In the genomic region with DNA sequence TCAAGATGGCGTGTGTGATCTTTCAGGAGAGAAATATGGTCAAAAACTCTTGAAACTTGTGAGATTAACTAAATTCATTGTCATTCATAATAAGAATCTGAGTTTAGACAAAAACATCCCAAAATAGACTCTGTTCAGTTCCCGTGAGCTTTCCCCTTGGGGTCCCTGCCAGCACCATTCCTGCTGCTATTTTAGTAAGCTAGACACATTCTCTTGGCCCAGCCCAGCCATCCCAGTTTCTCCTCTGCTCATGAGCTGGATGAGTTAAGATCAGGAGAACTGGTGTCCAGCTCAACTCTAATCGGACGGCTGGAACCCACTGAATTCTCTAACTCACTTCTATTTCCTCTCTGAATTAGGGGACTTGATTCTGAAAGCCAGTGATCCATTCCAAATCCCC, we compare ENCODE assay signal across 24 mouse cellular contexts. TPM values are rescaled to one million over a fixed set of nuclear protein-coding genes. Genes with fewer than 3 reads are reported as not detected.
A peak's percentile ranks its signal among the peaks of the same experiment; 100 is the strongest.
DNase-seq lines count a peak whose midpoint lies in the region; ATAC-seq and TF ChIP-seq lines count a peak whose summit lies in the region.
"Had no signal": no experiment of that assay in that cellular context is flagged by ENCODE, and none has a peak within 500 bp of the region (broad histone marks: within the 10 kb centered on the region; RNA-seq: fewer than 3 reads in every experiment).

No protein-coding gene starts in this region.

- no peak overlapping the region for H3K9ac ChIP-seq in heart, postnatal 0 days (replicated peaks; ENCODE audit: low read depth, low read length)
- H3K9ac ChIP-seq: embryonic facial prominence, embryonic 12.5 days; limb, embryonic 13.5 days; liver, embryonic 13.5 days had no signal

- H3K4me2 ChIP-seq in heart, postnatal 0 days (ENCODE audit: low read depth, low read length): no peak overlapping the region
- H3K4me2 ChIP-seq: embryonic facial prominence, embryonic 12.5 days; limb, embryonic 13.5 days; liver, embryonic 13.5 days; midbrain, embryonic 11.5 days had no signal

- 35% methylated on average over 4 of the region's 4 CpGs for WGBS in heart, postnatal 0 days
- WGBS in cerebellum, adult 2 months: 75% methylated on average over 4 of the region's 4 CpGs

- TF ChIP-seq EP300 in heart, postnatal 0 days (IDR thresholded peaks at IDR 0.05; ENCODE audit: low read depth): no peak

- no peaks in the 10 kb centered on the region for H3K9me3 ChIP-seq in heart, postnatal 0 days (replicated peaks; ENCODE audit: control insufficient read depth, low read length)
- H3K9me3 ChIP-seq: embryonic facial prominence, embryonic 12.5 days; limb, embryonic 13.5 days; liver, embryonic 13.5 days had no signal

- H3K4me1 ChIP-seq in heart, postnatal 0 days (ENCODE audit: control insufficient read depth, insufficient read depth): peaks cover 28% of the 10 kb centered on the region
- H3K4me1 ChIP-seq in cerebellum, adult 2 months (ENCODE audit: control insufficient read depth, insufficient read depth, low read length): no peaks in the 10 kb centered on the region
- H3K4me1 ChIP-seq: embryonic facial prominence, embryonic 12.5 days; liver, embryonic 13.5 days had no signal

- ATAC-seq in heart, postnatal 0 days (ENCODE audit: insufficient read depth, low read depth): no peak
- ATAC-seq: forebrain, embryonic 16.5 days had no signal

- H3K27me3 ChIP-seq in heart, postnatal 0 days (ENCODE audit: control insufficient read depth, insufficient read depth, low read length): no peaks in the 10 kb centered on the region
- no peaks in the 10 kb centered on the region for H3K27me3 ChIP-seq in cerebellum, adult 2 months (ENCODE audit: control insufficient read depth, insufficient read depth, low read length)
- H3K27me3 ChIP-seq: embryonic facial prominence, embryonic 12.5 days; limb, embryonic 13.5 days; liver, embryonic 13.5 days had no signal

- TF ChIP-seq POLR2A in cerebellum, adult 2 months (IDR thresholded peaks at IDR 0.05; ENCODE audit: borderline replicate concordance, insufficient read depth, low read length): no peak

- no peak overlapping the region for H3K4me3 ChIP-seq in heart, postnatal 0 days (ENCODE audit: low read depth, low read length)
- H3K4me3 ChIP-seq in cerebellum, adult 2 months (replicated peaks; ENCODE audit: insufficient read depth, low read depth, low read length): no peak overlapping the region
- H3K4me3 ChIP-seq: embryonic facial prominence, embryonic 12.5 days; limb, embryonic 13.5 days; liver, embryonic 13.5 days had no signal

- peak overlapping the region; percentile 73 for H3K27ac ChIP-seq in heart, postnatal 0 days (ENCODE audit: low read depth)
- H3K27ac ChIP-seq in cerebellum, adult 2 months (ENCODE audit: insufficient read depth, low read length): no peak overlapping the region
- H3K27ac ChIP-seq: embryonic facial prominence, embryonic 12.5 days; limb, embryonic 13.5 days; liver, embryonic 13.5 days had no signal

- TF ChIP-seq CTCF in heart, postnatal 0 days (IDR thresholded peaks at IDR 0.05; ENCODE audit: low read depth): no peak
- TF ChIP-seq CTCF in cerebellum, adult 2 months (IDR thresholded peaks at IDR 0.05; ENCODE audit: borderline replicate concordance, insufficient read depth, low read depth, low read length): no peak

- no peaks in the 10 kb centered on the region for H3K36me3 ChIP-seq in heart, postnatal 0 days (replicated peaks; ENCODE audit: control insufficient read depth, insufficient read depth, low read length)
- H3K36me3 ChIP-seq: embryonic facial prominence, embryonic 12.5 days; limb, embryonic 13.5 days had no signal

- peak; percentile 34 for DNase-seq in NIH3T3 (ENCODE audit: low read depth)
- peak; percentile 28 to 61 for DNase-seq in gastrocnemius, adult 8-10 months (ENCODE audit: low spot score in 2 of 2)
- peak; percentile 42 to 71 for DNase-seq in heart, adult 9 months (ENCODE audit: low spot score in 2 of 2)
- peak; percentile 80 for DNase-seq in heart, postnatal 0 days (ENCODE audit: low spot score)
- DNase-seq in yolk sac, embryonic 10.5 days (ENCODE audit: low spot score): no peak
- DNase-seq in layer of hippocampus, postnatal 25 days (ENCODE audit: extremely low spot score in 1 of 2, low spot score in 1 of 2): no peak
- DNase-seq in adrenal gland, postnatal 14 days: no peak
- DNase-seq in cerebellum, adult 2 months: no peak
- DNase-seq: cerebellum, postnatal 10 days; kidney, adult 2 months; kidney, postnatal 14 days; layer of hippocampus, postnatal 36 days; liver, embryonic 13.5 days; retina, postnatal 1 day; thymus, postnatal 25 days had no signal

RNA-seq across cellular contexts. Expression of a gene that starts 26.4 kb away (rescaled TPM):
- total RNA-seq in gastrocnemius, adult 8-10 months (2022): 1 to 10 TPM in 3 of 4 experiments, under 1 TPM in 1; 0.80 to 2.5 (median 2.1) TPM
- 3.7 TPM in 2 replicates for total RNA-seq in heart, postnatal 0 days (2014; rRNA removed; ENCODE audit: low replicate concordance)
- polyA plus RNA-seq in heart, postnatal 0 days (2015; fragmentation: Nextera tagmentation; extraction: Ambion mirVana): 5.3 and 5.4 TPM in 2 replicates
- 1 to 10 TPM; 4.2 to 4.9 TPM for total RNA-seq in layer of hippocampus, postnatal 25 days (2021)
- 11.7 and 14.7 TPM in 2 replicates for total RNA-seq in adrenal gland, postnatal 14 days (2021)
- 5.8 and 6.0 TPM in 2 replicates for polyA plus RNA-seq in cerebellum, adult 2 months (2012; rRNA removed)

RNA-seq across cellular contexts. Expression of a gene that starts 27.9 kb away (rescaled TPM):
- 1 to 10 TPM; 1.3 to 2.5 (median 1.5) TPM for total RNA-seq in gastrocnemius, adult 8-10 months (2022)
- total RNA-seq in heart, postnatal 0 days (2014; rRNA removed; ENCODE audit: low replicate concordance): 1.5 and 3.9 TPM in 2 replicates
- 5.9 and 6.2 TPM in 2 replicates for polyA plus RNA-seq in heart, postnatal 0 days (2015; fragmentation: Nextera tagmentation; extraction: Ambion mirVana)
- 1 to 10 TPM; 5.3 to 5.8 TPM for total RNA-seq in layer of hippocampus, postnatal 25 days (2021)
- total RNA-seq in adrenal gland, postnatal 14 days (2021): 8.0 and 22.6 TPM in 2 replicates
- polyA plus RNA-seq in cerebellum, adult 2 months (2012; rRNA removed): 6.7 and 7.4 TPM in 2 replicates

RNA-seq across cellular contexts. Expression of a gene that starts 49.7 kb away (rescaled TPM):
- total RNA-seq in gastrocnemius, adult 8-10 months (2022): 1 to 10 TPM in 2 of 4 experiments, under 1 TPM in 2; 0.72 to 1.8 (median 1.2) TPM
- total RNA-seq in heart, postnatal 0 days (2014; rRNA removed; ENCODE audit: low replicate concordance): 0.11 and 1.4 TPM in 2 replicates
- 0.41 and 0.64 TPM in 2 replicates for polyA plus RNA-seq in heart, postnatal 0 days (2015; fragmentation: Nextera tagmentation; extraction: Ambion mirVana)
- under 1 TPM in 1 of 2 experiments, not detected in 1; 0.28 TPM for total RNA-seq in layer of hippocampus, postnatal 25 days (2021)
- total RNA-seq in adrenal gland, postnatal 14 days (2021): not detected in 2 replicates
- polyA plus RNA-seq in cerebellum, adult 2 months (2012; rRNA removed): 0.08 and 0.10 TPM in 2 replicates
- total RNA-seq: adrenal gland, adult 18-20 months; left cerebral cortex, postnatal 14 days had no signal
- polyA plus RNA-seq: embryonic facial prominence, embryonic 12.5 days; hindbrain, embryonic 11.5 days; kidney, adult 2 months; liver, embryonic 13.5 days; midbrain, embryonic 11.5 days; neural tube, embryonic 11.5 days had no signal

RNA-seq across cellular contexts. Expression of a gene that starts 52.0 kb away (rescaled TPM):
- total RNA-seq in gastrocnemius, adult 8-10 months (2022): 100 to 1,000 TPM in 1 of 4 experiments, 10 to 100 TPM in 3; 52.7 to 126 (median 95.8) TPM
- total RNA-seq in heart, postnatal 0 days (2014; rRNA removed; ENCODE audit: low replicate concordance): 30.8 and 32.5 TPM in 2 replicates
- polyA plus RNA-seq in heart, postnatal 0 days (2015; fragmentation: Nextera tagmentation; extraction: Ambion mirVana): 12.2 and 13.3 TPM in 2 replicates
- 1 to 10 TPM; 1.5 to 2.4 TPM for total RNA-seq in layer of hippocampus, postnatal 25 days (2021)
- total RNA-seq in adrenal gland, postnatal 14 days (2021): 0.04 TPM in 1 of 2 replicates, not detected in the other
- polyA plus RNA-seq in cerebellum, adult 2 months (2012; rRNA removed): 0.05 and 0.07 TPM in 2 replicates
- total RNA-seq: monocyte, adult 5-6 weeks had no signal

Comparison
In these comparisons a context has a peak if more than half of its experiments do, and no peak if none do; other contexts are left out.
1. DNase-seq: peak in NIH3T3 (single experiment), gastrocnemius, adult 8-10 months (2 of 2), heart, adult 9 months (2 of 2) and heart, postnatal 0 days (single experiment); none in yolk sac, embryonic 10.5 days (single experiment), layer of hippocampus, postnatal 25 days (0 of 2), adrenal gland, postnatal 14 days (single experiment) and cerebellum, adult 2 months (0 of 2).